Mouse (Mus musculus): Measurements from ENCODE around the gene Frmd4b. TPM values are rescaled to one million over a fixed set of nuclear protein-coding genes. Genes with fewer than 3 reads are reported as not detected.
"Not testable (repeated sequence)": the region's sequence is repeated elsewhere in the genome, so short reads cannot be mapped to it uniquely, and the experiment has no call there.

The Frmd4b gene
- total RNA-seq, 2 experiments from 2014 or later: 21.7 to 23.5 TPM

DNA sequence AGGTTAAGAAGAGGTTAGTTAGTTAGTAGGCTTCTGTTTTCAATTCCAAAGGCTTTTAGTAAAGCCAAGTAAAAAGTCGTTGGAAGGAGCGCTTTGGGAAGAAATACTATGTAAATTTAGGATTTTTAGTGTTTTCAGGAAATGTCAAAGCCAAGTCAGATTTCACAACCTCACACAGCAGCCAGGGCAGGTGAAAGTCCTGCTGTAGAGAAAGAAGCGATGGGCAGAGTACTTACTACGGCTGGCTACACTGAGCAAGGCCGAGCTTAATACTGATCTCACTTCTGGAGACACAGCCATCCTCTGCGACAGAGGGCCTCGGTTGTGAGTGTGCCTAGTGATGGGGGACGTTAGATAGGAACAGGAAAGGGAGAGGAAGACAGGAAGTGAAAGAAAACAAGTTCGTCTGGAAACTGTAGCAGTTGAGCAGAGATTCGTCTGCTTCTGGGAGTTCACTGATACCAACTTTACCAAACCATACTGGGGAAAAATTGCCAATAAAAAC is 328.0 kb downstream of the Frmd4b start:
- DNase-seq: no peak

- no peak for DNase-seq
These were observed 329.1 kb downstream of the Frmd4b start for GRCm38 (mm10) chr6:97288047-97288855.

GRCm38 (mm10) chr6:97286332-97286731 is 331.0 kb downstream of the Frmd4b start:
- no peak for DNase-seq

DNA sequence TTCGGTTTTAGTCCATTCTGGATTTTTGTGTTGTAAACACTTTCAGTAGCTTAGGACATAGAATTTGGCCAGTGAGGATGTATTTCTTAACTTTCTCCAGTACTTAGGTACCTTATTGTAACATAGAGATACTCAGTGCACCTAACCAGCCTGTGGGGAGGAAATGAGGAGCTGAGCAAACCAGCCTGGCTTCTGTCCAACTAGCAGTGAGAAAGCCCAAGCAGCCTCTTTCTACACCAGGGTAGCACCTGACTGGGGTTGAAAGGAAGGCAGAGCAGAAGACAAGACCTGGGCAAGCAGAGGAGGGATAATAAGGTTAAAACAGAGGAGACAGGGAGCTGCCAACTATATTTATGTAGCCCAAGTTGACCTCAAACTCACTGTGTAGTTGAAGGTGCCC is 333.7 kb downstream of the Frmd4b start:
- no peak for DNase-seq

- DNase-seq: peak; percentile 13
These were observed 338.5 kb downstream of the Frmd4b start for GRCm38 (mm10) chr6:97278878-97279277.

DNA sequence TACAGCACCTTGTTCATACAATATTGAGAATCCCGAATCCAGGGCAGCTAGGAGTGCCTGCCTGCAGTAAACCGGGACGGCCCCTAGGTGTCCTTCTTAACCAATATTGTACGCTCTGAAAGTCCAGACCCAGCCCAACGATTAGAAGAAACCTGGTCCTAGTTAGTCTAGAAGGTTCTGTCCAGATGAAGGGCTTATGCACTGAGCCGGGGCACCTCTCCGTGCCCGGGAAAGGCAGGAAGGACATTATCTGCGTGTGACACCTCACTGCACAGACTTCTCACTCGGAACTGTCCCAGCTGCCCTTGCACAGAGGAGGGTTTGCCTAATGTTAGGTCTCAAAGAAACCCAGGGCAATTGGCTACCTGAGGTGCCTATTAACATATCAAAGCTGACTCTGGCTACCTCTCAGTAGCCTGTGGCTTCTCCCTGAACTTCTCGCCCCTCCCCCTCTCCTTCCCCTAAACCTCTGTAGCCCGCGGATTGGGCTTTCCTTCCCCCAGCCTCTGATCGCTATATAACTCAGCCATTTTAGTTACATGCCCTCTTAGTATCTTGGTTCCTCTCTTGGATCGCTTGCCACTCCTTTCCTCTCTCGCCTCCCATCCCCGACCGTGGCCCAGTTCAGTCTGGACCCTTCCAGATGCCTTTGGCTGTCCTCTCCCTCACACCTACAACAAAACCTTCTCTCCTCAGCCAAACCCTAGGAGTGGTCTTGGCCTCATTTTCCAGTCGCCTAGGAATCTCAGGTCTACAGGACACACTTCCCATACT is 339.1 kb downstream of the Frmd4b start:
- DNase-seq: peak; percentile 86

DNA sequence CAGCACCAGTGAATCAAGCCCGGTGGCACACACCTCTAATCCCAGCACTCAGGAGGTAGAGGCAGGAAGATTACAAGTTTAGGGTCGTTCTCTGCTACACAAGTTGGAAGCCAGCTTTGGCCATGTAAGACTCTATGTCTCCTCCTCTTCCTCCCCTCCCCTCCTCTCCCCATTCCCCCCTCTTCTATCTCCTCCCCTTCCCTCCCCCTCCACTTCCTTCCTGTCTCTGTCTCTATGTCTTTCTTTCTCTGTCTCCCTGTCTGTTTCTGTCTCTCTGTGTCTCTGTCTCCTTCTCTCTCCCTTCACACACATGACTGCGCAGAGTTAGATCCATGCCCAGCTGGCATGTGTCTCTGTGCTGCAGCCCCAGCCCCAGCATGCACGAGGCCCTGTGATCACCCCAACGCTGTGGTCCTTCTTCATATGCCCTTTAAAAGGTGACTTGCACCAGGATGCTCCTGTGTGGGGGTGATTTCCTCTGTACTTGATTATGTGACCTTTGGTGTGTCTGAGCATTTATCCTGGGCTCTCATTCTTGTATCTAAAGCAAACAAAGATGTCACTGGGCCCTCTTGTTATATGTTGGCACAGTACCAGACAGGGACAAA is 340.3 kb downstream of the Frmd4b start:
- no peak for DNase-seq

DNA sequence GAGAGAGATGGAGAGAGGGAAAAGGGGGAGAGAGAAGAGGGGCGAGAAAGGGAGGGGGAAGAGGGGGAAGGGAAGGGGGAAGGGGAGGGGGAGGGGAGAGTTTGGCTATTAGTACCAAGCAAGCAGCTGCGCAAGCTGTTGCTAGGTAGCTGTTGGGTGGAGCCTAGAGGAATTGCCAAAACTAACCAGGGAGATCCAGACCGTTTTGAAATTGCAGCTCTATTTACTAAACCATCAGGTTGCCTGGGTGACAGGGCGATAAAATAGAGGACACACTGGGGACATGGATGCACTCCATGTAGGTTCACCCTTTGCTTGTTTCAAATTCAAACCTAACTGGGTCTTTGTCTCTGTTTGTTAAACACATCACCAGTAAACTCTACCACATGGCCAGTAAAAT is 341.0 kb downstream of the Frmd4b start:
- DNase-seq: peak; percentile 47

DNA sequence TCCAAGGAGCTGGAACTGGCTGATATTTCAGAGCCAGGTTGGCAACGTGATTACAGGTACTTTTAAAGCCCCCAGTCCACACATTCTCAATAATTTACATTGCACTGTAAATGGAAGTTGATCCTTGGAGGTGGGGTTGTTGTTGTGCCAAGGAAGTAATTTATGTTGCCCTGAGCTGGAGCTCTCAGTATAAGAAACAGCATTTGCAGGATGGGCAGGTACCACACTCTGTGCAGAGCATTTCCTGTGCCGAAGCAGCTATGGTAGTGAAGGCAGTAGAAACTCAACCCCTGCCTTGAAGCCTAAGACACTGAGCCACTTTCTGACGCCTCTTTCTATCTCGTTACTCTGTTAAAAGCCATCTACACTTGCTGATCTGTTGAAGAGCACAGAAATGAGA is 341.6 kb downstream of the Frmd4b start:
- no peak for DNase-seq

- DNase-seq: no peak
These were observed 343.6 kb downstream of the Frmd4b start for GRCm38 (mm10) chr6:97273777-97274176.

DNA sequence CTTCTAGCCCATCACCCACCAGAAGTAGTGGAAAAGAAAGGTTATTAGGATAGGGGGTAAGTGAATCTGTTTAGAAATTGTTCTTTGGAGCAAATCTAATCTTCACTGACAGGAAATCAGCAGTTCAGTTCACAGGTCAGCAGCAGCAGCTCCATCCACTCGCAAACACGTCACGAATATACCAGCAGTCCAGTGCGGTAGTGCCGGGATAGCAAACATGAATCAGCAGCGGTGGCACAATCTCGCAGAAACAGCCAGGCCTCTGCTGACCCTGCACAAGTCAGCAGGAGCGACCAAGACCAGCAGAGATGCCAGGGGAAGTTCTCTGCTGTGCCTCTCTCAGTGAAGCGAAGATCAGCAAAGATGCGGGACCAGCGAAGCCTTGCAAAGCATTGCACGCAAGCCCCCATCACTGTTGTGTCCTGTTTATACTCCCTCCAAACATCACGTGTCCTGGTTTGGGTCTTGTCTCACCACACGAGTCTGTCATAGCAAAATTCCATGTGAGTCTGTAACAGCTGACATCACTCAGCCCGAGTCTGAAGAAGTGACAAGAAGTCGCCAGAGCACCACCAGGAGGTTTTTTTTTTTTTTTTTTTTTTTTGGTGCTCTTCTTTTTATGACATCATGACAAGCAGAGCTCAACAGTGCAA is 344.2 kb downstream of the Frmd4b start:
- DNase-seq: no peak

GRCm38 (mm10) chr6:97272349-97272748 is 345.0 kb downstream of the Frmd4b start:
- no peak for DNase-seq

DNA sequence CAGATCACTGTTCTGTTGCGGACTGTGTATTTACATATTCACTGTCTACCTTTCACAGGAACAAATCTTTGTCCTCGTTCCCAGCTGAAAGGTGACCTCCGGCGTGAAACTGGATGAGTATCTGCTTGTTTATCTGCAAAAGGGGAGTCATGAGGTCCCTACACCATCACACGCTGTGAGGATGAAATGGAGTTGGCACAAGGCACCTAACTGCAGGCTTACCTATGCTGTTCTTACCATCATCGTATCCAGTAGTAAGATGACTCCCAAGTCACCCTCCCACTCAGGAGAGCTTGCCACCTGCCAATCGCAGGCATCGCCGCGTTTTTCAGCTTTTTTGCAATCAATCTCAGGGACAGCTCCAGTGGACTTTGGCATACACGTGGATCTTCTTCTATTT is 347.7 kb downstream of the Frmd4b start:
- no peak for DNase-seq

DNA sequence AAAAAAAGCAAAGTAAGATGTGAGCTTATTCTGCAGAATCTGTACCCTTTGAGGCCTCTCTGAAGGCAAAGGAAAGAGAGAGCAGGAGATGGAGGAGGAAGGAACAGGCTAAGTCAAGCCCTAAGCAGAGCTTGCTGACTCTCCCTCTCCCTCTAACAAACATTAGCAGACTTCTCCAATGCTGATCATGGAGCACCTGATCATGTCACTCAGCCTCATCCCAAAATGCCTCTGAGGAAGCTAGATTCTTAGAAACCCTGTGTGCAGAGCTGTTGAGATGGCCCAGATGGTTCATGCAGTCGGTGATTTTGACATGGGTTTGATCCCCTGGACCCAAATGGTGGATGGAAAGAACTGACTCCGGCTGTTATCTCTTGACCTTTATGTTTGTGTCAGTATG is 350.2 kb downstream of the Frmd4b start:
- DNase-seq: no peak

DNA sequence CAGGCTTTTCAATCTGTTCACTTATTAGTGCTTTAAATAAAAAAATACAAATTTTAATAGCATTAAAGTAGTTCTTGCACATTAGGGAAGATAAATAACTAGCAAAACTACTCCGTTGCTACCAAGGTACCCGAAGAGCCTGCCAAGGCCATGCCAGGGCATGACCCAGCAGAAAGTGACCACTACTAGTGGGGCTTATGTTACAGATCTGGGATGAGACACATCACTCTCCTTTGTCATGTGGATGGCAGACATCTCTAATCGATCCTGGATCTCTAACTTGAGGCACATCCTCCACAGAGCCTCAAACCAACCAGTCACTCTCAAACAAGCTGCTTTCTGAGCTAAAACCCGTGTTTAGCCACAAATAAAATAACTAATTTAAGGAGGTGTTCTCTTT is 350.7 kb downstream of the Frmd4b start:
- DNase-seq: no peak

- DNase-seq: no peak
These were observed 351.6 kb downstream of the Frmd4b start for GRCm38 (mm10) chr6:97265705-97266104.

- peak; percentile 49 for DNase-seq
These were observed 352.1 kb downstream of the Frmd4b start for GRCm38 (mm10) chr6:97265240-97265639.

DNA sequence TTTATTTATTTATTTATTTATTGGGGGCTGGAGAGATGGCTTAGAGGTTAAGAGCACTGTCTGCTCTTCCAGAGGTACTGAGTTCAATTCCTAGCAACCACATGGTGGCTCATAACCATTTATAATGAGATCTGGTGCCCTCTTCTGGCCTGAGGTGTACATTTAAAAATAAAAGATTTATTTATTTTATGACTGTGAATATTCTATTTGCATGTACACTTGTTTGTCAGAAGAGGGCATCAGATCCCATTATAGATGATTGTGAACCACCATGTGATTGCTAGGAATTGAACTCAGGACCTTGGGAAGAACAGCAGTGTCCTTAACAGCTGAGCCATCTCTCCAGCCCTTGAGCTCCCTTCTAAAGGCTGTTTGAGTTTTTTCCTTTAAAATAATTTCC is 353.6 kb downstream of the Frmd4b start:
- not testable (repeated sequence) for DNase-seq

DNA sequence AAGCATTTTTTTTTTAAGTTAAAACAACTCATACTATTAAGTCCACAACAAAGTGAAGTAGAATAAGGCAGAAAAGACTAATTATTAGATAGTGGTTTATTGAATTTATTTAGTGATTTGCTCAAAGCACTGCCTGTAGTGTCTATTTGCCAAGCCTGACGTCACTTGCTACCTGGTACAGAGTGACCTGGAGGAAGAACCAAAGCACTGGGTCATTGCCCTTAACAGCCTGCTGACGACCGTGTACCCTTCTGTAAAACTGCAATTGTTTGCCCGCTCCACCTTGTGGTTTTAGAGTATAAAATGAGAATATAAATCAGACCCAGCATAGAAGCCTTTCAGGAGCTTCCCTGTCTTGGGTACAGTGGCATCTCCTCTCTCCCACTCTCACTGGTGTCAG is 355.1 kb downstream of the Frmd4b start:
- no peak for DNase-seq

DNA sequence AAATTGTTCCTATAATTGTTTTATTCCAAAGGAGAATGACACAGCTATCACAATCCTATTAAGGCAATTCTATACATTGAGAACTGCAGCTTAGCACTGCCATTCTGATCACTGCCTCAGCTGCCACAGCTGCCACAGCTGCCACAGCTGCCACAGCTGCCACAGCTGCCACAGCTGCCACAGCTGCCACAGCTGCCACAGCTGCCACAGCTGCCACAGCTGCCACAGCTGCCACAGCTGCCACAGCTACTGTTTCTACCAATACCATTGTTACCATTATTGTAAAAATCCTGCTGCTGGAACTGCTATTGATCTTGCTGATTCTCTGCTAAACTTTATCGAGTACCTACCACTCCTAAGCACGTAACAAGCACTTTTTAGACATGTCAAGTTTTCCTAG is 357.4 kb downstream of the Frmd4b start:
- not testable (repeated sequence) for DNase-seq

DNA sequence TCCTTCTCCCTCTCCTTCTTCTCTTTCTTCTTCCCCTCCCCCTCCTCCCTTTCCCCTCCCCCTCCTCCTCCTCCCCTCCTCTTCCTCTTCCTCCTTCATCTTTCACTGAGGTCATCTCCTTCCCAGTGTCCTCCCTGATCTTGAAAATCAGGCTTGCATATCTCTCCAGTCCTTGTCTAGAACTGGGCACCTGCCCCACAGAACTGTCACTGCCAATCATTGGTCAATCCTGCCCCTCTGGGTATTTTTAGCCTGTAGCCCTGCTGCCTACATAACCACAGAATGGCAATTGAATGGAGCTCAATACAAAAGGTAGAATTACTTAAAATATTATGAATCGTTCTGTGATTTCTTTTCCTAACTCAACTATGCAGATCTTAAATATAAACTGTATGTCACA is 358.9 kb downstream of the Frmd4b start:
- no peak for DNase-seq

GRCm38 (mm10) chr6:97252711-97253221 is 364.6 kb downstream of the Frmd4b start, which contains the start of gene Lmod3:
Gene Lmod3 (minus strand): TSS chr6:97252759.
- DNase-seq: peak; percentile 51

All from heart, postnatal 4 days (tissue).